Mouse (Mus musculus) thymus, postnatal 0 days (tissue): ENCODE results near the gene Gdf1. TPM values are rescaled to one million over a fixed set of nuclear protein-coding genes. Genes with fewer than 3 reads are reported as not detected.
A peak's percentile ranks its signal among the peaks of the same experiment; 100 is the strongest.

ENCODE experiments used
- DNase-seq: peaks from one replicate; pipeline ENCODE4 v3.0.0-alpha.2; 2015; ENCODE audit warnings: low spot score
- polyA plus RNA-seq: library from polyadenylated mRNA; unstranded; fragments of >200 nt; fragmentation: Nextera tagmentation; extraction: Ambion mirVana; gene quantifications from 2 replicates; pipeline ENCODE4 v1.2.1, GENCODE M21; 2015

The Gdf1 gene
- polyA plus RNA-seq, 1 experiment from 2014 or later: not detected

- DNase-seq: peak; percentile 34
These were observed 31.2 kb downstream of the Gdf1 start for GRCm38 (mm10) chr8:70360769-70361168.

- DNase-seq: no peak
These were observed 31.9 kb downstream of the Gdf1 start for GRCm38 (mm10) chr8:70361484-70362032.

GRCm38 (mm10) chr8:70364066-70364465, 34.4 kb downstream of the Gdf1 start:
- no peak for DNase-seq

- no peak for DNase-seq
These were observed 37.0 kb downstream of the Gdf1 start for GRCm38 (mm10) chr8:70366588-70366987.

- DNase-seq: no peak
These were observed 40.9 kb downstream of the Gdf1 start for GRCm38 (mm10) chr8:70370476-70370875.

GRCm38 (mm10) chr8:70371951-70372350, 42.3 kb downstream of the Gdf1 start:
- DNase-seq: no peak

- DNase-seq: no peak
These were observed 44.0 kb downstream of the Gdf1 start, which contains the start of gene Comp for GRCm38 (mm10) chr8:70373397-70374317. Gene Comp (plus strand): TSS chr8:70373558.

GRCm38 (mm10) chr8:70374318-70374927, 44.8 kb downstream of the Gdf1 start:
- DNase-seq: peak; percentile 39

- DNase-seq: no peak
These were observed 45.7 kb downstream of the Gdf1 start for GRCm38 (mm10) chr8:70375212-70375859.

GRCm38 (mm10) chr8:70376275-70376741, 46.7 kb downstream of the Gdf1 start:
- no peak for DNase-seq

- no peak for DNase-seq
These were observed 47.4 kb downstream of the Gdf1 start for GRCm38 (mm10) chr8:70377049-70377448.

- DNase-seq: no peak
These were observed 50.5 kb downstream of the Gdf1 start for GRCm38 (mm10) chr8:70380069-70380468.

Other genes starting within 250 kb of the Gdf1 start
- gene Hapln4, start 246.4 kb upstream of the Gdf1 start, polyA plus RNA-seq: 0.07 TPM in 1 of 2 replicates, not detected in the other
- gene Ncan, start 208.9 kb upstream of the Gdf1 start, polyA plus RNA-seq: 0.03 and 0.05 TPM in 2 replicates
- 51.9 and 60.6 TPM in 2 replicates for gene Nr2c2ap, start 198.5 kb upstream of the Gdf1 start, polyA plus RNA-seq
- 21.7 and 24.1 TPM in 2 replicates for gene Rfxank, start 190.7 kb upstream of the Gdf1 start, polyA plus RNA-seq
- 67.0 and 88.3 TPM in 2 replicates for gene Borcs8, start 190.3 kb upstream of the Gdf1 start, polyA plus RNA-seq
- 7.5 and 9.8 TPM in 2 replicates for gene Mef2b, start 190.1 kb upstream of the Gdf1 start, polyA plus RNA-seq
- 41.5 and 44.1 TPM in 2 replicates for gene Tmem161a, start 157.5 kb upstream of the Gdf1 start, polyA plus RNA-seq
- 6.2 and 9.0 TPM in 2 replicates for gene Slc25a42, start 117.5 kb upstream of the Gdf1 start, polyA plus RNA-seq
- gene Sugp2, start 95.6 kb upstream of the Gdf1 start, polyA plus RNA-seq: 29.6 and 34.5 TPM in 2 replicates
- 17.9 and 18.4 TPM in 2 replicates for gene Armc6, start 95.4 kb upstream of the Gdf1 start, polyA plus RNA-seq
- 25.7 and 26.9 TPM in 2 replicates for gene Homer3, start 47.0 kb upstream of the Gdf1 start, polyA plus RNA-seq
- 53.6 and 58.1 TPM in 2 replicates for gene Ddx49, start 27.3 kb upstream of the Gdf1 start, polyA plus RNA-seq
- gene Cope, start 27.3 kb upstream of the Gdf1 start, polyA plus RNA-seq: 314 and 316 TPM in 2 replicates
- gene Cers1, start 14.0 kb upstream of the Gdf1 start, polyA plus RNA-seq: 0.19 and 0.40 TPM in 2 replicates
- 16.4 and 22.6 TPM in 2 replicates for gene Upf1, start 23.5 kb downstream of the Gdf1 start, polyA plus RNA-seq
- gene Comp, start 43.7 kb downstream of the Gdf1 start, polyA plus RNA-seq: 1.6 and 2.2 TPM in 2 replicates
- 7.4 and 8.0 TPM in 2 replicates for gene Crtc1, start 109.8 kb downstream of the Gdf1 start, polyA plus RNA-seq
- 8.0 and 8.4 TPM in 2 replicates for gene Klhl26, start 147.2 kb downstream of the Gdf1 start, polyA plus RNA-seq
- 0.09 and 0.10 TPM in 2 replicates for gene Tmem59l, start 157.5 kb downstream of the Gdf1 start, polyA plus RNA-seq
- gene Crlf1, start 163.3 kb downstream of the Gdf1 start, polyA plus RNA-seq: 0.10 and 0.27 TPM in 2 replicates
- 170 and 181 TPM in 2 replicates for gene Rex1bd, start 176.9 kb downstream of the Gdf1 start, polyA plus RNA-seq
- gene Uba52, start 181.0 kb downstream of the Gdf1 start, polyA plus RNA-seq: 1,327 and 1,441 TPM in 2 replicates
- 309 and 319 TPM in 2 replicates for gene Fkbp8, start 197.9 kb downstream of the Gdf1 start, polyA plus RNA-seq
- gene Kxd1, start 198.1 kb downstream of the Gdf1 start, polyA plus RNA-seq: 66.8 and 68.6 TPM in 2 replicates
- gene Ell, start 209.6 kb downstream of the Gdf1 start, polyA plus RNA-seq: 13.5 and 14.2 TPM in 2 replicates